Mouse (Mus musculus) heart, postnatal 0 days (tissue): ENCODE data around the gene Grm3. TPM values are rescaled to one million over a fixed set of nuclear protein-coding genes. Genes with fewer than 3 reads are reported as not detected.

Source experiments
- ATAC-seq: fragments of 200-750 bp; cut with Nextera tagmentation; 2 replicates; pipeline ENCODE4 v1.8.0; 2017; ENCODE audit warnings: low read depth, moderate number of reproducible peaks, moderate library complexity; ENCODE audit not compliant: insufficient read depth
- DNase-seq: peaks from one replicate; pipeline ENCODE4 v3.0.0-alpha.2; 2016; ENCODE audit warnings: low spot score
- H3K27ac ChIP-seq: fragments of 300-500 bp; sonication (generic); 2 replicates; pipeline ENCODE4 v1.5.1; 2014; ENCODE audit warnings: low read depth, mild to moderate bottlenecking
- H3K27me3 ChIP-seq: fragments of 300-500 bp; sonication (generic); 2 replicates; pipeline ENCODE4 v1.6.1; 2014; ENCODE audit warnings: low read length, mixed read lengths; ENCODE audit not compliant: control insufficient read depth, insufficient read depth
- H3K36me3 ChIP-seq: fragments of 300-500 bp; sonication (generic); replicated peaks from 2 replicates; pipeline ENCODE4 v1.6.1; 2014; ENCODE audit warnings: low read length, mixed read lengths; ENCODE audit not compliant: control insufficient read depth, insufficient read depth
- H3K4me1 ChIP-seq: fragments of 300-500 bp; sonication (generic); 2 replicates; pipeline ENCODE4 v1.6.1; 2014; ENCODE audit warnings: antibody characterized with exemption; ENCODE audit not compliant: control insufficient read depth, insufficient read depth
- H3K4me2 ChIP-seq: fragments of 300-500 bp; sonication (generic); 2 replicates; pipeline ENCODE4 v1.6.1; 2014; ENCODE audit warnings: low read depth, mild to moderate bottlenecking, low read length, moderate library complexity
- H3K4me3 ChIP-seq: fragments of 300-500 bp; sonication (generic); 2 replicates; pipeline ENCODE4 v1.5.1; 2014; ENCODE audit warnings: low read depth, low read length
- H3K9ac ChIP-seq: fragments of 300-500 bp; sonication (generic); replicated peaks from 2 replicates; pipeline ENCODE4 v1.6.1; 2014; ENCODE audit warnings: low read depth, low read length, mixed read lengths
- H3K9me3 ChIP-seq: fragments of 300-500 bp; sonication (generic); replicated peaks from 2 replicates; pipeline ENCODE4 v1.6.1; 2016; ENCODE audit warnings: low read length; ENCODE audit not compliant: control insufficient read depth
- CTCF ChIP-seq: IDR thresholded peaks from 2 replicates; pipeline ENCODE4 v1.5.1; 2016; ENCODE audit warnings: antibody characterized with exemption, control low read depth, low read depth
- EP300 ChIP-seq: IDR thresholded peaks from 2 replicates; pipeline ENCODE4 v1.6.1; 2016; ENCODE audit warnings: antibody characterized with exemption, low read depth
- WGBS: fragments of 180-500 bp; shearing (Covaris S2); extraction: QIAGEN DNeasy Blood & Tissue Kit; methylation state at CpG from one replicate; pipeline ENCODE4 v1.1.7; 2014; 5-methylcytosine and 5-hydroxymethylcytosine counted together
- polyA plus RNA-seq: library from polyadenylated mRNA; unstranded; fragments of >200 nt; fragmentation: Nextera tagmentation; extraction: Ambion mirVana; gene quantifications from 2 replicates; pipeline ENCODE4 v1.2.1, GENCODE M21; 2015
- total RNA-seq: library from RNA; depleted of rRNA; stranded (reverse); fragments of >200 nt; gene quantifications from 2 replicates; pipeline ENCODE4 v1.2.3, GENCODE M21; 2014; ENCODE audit warnings: low replicate concordance

The Grm3 gene
- total and polyA plus RNA-seq, 2 experiments from 2014 or later = 0.04 TPM; not detected in 1

- H3K27ac ChIP-seq = no peak overlapping the region
- H3K27me3 ChIP-seq = no peaks in the 10 kb centered on the region
- no peaks in the 10 kb centered on the region for H3K36me3 ChIP-seq
- 81% methylated on average over 6 of the region's 6 CpGs for WGBS
- no peaks in the 10 kb centered on the region for H3K9me3 ChIP-seq
- ATAC-seq = no peak
- H3K4me2 ChIP-seq = no peak overlapping the region
- H3K9ac ChIP-seq = no peak overlapping the region
- H3K4me3 ChIP-seq = no peak overlapping the region
- DNase-seq = no peak
- TF ChIP-seq CTCF = no peak
- no peak for TF ChIP-seq EP300
- no peaks in the 10 kb centered on the region for H3K4me1 ChIP-seq
Measured at GRCm38 (mm10) chr5:9570946-9571345, 154.0 kb downstream of the Grm3 start.

DNA sequence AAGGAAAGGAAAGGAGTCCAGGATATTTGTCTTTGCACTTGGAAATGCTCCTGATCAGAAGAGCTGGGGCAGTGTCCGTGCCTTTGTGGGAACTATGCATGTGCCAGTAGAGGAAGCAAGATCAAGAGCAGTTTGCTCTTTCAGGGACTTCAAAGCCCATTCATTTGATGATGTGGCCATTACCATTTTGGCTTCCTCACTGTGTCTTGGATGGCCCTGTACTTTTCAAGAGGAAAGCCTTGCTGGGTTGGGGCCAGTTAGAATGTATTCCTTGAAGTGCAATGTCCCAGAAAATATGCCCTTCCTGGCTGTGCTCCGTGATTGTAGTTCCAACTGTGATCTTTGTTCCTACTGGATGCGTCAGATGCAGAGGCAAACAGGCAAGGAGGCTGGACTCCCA, 167.3 kb downstream of the Grm3 start:
- Histone ChIP-seq H3K9ac (no peak overlapping the region), H3K4me1 (no peaks in the 10 kb centered on the region), H3K36me3 (no peaks in the 10 kb centered on the region), H3K27ac (no peak overlapping the region), H3K4me2 (no peak overlapping the region), H3K9me3 (no peaks in the 10 kb centered on the region), H3K27me3 (no peaks in the 10 kb centered on the region), H3K4me3 (no peak overlapping the region)
- TF ChIP-seq CTCF (no peak), EP300 (no peak)
- WGBS = 48% methylated on average over 3 of the region's 3 CpGs
- ATAC-seq (no peak), DNase-seq (no peak)

DNA sequence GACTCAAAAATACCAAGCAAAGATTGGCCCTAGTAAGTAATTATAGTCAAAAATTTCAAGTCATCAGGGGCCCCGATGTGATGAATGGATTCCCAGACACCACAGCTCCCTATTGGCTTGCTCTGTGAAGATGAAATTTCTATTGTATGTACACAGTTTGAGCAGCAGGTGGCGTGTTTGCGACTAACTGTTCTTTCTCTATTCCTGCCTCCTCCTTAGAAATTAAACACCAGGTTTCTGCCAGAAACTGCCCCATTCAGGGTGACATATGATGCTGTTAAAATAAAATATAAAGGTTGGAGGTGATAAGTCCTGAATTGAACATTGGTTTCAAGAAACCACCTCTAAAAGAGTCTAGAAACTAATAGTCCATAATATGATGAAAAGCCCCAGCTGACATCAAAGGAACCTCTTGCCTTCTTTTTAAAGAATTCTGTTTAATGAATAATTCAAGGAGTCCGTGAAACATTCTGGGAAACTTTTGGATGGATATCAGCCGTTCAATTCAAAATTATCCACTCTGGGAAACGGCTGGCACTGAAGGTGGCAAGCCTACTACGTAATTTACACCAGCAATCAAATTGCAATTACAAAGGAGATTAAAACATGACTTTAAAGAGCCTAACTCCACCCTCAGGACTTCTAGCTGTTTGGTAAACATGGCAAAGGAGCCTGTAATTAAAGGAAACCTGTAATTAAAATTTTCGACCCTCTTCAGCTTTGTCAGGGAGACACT, 184.0 kb downstream of the Grm3 start:
- Histone ChIP-seq H3K27ac (no peak overlapping the region), H3K4me3 (no peak overlapping the region), H3K4me2 (no peak overlapping the region), H3K9me3 (no peaks in the 10 kb centered on the region), H3K36me3 (no peaks in the 10 kb centered on the region), H3K27me3 (no peaks in the 10 kb centered on the region), H3K9ac (no peak overlapping the region), H3K4me1 (no peaks in the 10 kb centered on the region)
- DNase-seq (no peak), ATAC-seq (no peak)
- TF ChIP-seq EP300 = no peak
- TF ChIP-seq CTCF = peak; percentile 36
- 40% methylated on average over 8 of the region's 8 CpGs for WGBS

- no peak for DNase-seq
- WGBS = 65% methylated on average over 4 of the region's 4 CpGs
Measured at GRCm38 (mm10) chr5:9525507-9525906, 199.5 kb downstream of the Grm3 start.

DNA sequence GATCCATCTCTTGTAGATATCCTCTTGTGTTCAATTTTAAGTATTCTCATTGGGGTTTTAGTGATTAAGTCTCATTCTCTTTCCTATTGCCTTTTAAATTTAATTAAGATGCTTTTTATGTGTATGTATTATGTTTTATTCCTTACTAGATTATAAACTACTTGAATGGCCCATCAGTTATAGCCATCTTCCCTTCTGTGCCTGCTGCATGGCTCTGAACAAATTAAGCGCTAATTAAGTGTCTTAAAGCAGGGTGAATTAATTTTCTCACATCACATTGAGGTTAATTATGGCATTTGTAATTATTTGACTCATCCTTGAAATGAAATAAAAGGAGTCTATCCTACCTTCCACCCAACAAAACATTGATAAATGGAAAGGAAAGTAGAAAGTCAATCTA, 213.9 kb downstream of the Grm3 start:
- no peak overlapping the region for H3K9ac ChIP-seq
- H3K27me3 ChIP-seq = no peaks in the 10 kb centered on the region
- H3K9me3 ChIP-seq = 0 out of 2 replicates have a peak, but pooled peaks cover 3% of the 10 kb centered on the region
- DNase-seq (no peak), ATAC-seq (no peak)
- TF ChIP-seq EP300 = no peak
- TF ChIP-seq CTCF = no peak
- H3K36me3 ChIP-seq = no peaks in the 10 kb centered on the region
- no peaks in the 10 kb centered on the region for H3K4me1 ChIP-seq
- no peak overlapping the region for H3K27ac ChIP-seq
- H3K4me3 ChIP-seq = no peak overlapping the region
- WGBS = 67% methylated on average over 1 of the region's 1 CpGs
- no peak overlapping the region for H3K4me2 ChIP-seq

More at GRCm38 (mm10) chr5:9525507-9525906, 199.5 kb downstream of the Grm3 start:
- Histone ChIP-seq H3K27ac (no peak overlapping the region), H3K4me3 (no peak overlapping the region), H3K27me3 (no peaks in the 10 kb centered on the region), H3K9me3 (no peaks in the 10 kb centered on the region), H3K4me2 (no peak overlapping the region), H3K36me3 (no peaks in the 10 kb centered on the region), H3K4me1 (no peaks in the 10 kb centered on the region), H3K9ac (no peak overlapping the region)
- no peak for ATAC-seq
- TF ChIP-seq EP300 = no peak
- TF ChIP-seq CTCF = no peak

DNA sequence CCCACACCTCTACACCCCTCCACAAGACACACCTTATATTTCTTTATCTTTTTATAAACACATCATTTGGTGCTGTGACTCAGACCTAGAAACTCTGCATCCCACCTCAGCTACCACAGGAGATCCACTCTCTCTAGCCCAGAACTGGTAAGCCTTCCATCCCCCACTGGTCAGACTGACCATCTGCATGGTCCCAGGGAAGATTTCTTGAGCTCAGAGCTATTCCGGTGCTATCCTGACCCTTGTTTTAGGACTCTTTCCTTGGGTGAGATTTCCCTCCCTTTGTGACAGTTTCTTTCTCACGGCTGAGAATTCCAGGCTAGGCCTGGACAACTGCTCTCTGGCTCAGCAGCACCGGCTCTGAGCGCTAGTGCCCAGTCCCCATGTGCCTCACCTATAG, 227.7 kb downstream of the Grm3 start:
- Histone ChIP-seq H3K4me3 (no peak overlapping the region), H3K4me2 (no peak overlapping the region), H3K36me3 (no peaks in the 10 kb centered on the region), H3K4me1 (no peaks in the 10 kb centered on the region), H3K27ac (no peak overlapping the region), H3K9ac (no peak overlapping the region), H3K9me3 (no peaks in the 10 kb centered on the region), H3K27me3 (no peaks in the 10 kb centered on the region)
- WGBS = 68% methylated on average over 4 of the region's 4 CpGs
- ATAC-seq (no peak), DNase-seq (no peak)
- TF ChIP-seq CTCF (no peak), EP300 (no peak)
